Mouse (Mus musculus): ENCODE measurements at regions not wholly inside any gene's neighbourhood (a gene's known extent, or its start where the extent isn't known, plus 50 kb on each side); places are given as distances from the start of the nearest gene placed in this dataset.

DNA sequence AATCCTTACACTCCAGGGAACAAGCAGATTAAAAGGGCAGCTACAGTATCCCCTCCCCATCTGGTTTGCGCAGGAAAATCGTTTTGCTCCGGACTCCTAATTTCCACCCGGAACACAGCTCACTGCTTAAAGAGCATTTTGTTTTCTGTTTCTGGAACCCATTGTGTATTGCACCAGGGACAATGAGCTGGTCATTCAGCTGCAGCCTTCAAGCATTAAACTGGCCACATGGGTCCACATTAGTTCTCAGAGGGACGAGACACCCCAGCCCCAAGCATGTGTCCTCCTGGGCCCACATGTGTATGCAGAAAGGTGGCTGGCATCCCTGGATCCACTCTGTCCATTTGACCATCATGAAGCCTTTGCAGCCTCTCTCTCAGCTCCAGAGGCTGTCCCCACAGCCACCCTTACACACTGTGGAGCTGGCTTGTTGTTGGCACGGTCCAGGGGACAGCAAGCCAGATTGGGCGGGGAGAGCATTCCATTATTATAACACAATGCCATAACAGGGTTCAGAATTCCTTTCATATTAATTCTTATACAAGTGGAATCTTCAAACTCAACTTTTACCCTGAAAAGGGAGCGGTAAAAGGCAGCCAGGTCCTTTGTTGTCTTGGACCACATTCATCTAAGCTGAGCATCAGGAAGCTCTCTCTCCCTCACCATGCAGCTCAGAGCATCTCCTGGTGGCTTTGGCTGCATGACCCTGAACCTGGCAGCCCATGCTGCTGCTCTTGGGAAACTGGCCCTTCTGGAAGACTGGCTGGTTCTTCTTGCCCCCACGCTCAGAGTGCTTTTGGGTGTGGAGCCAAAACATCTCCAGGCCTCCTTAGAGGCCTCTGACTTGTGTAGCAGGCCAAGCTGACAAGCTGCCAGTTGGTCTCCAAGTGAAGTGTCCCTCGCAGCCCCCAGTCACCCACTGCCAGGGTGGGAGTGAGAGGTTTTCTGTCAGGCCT, 373.4 kb downstream of the Foxo1 start:
- DNase-seq (ENCODE audit: low spot score): peak; percentile 27

GRCm38 (mm10) chr3:52640250-52641147, 372.4 kb downstream of the Foxo1 start:
- no peak for DNase-seq (ENCODE audit: low spot score)

DNA sequence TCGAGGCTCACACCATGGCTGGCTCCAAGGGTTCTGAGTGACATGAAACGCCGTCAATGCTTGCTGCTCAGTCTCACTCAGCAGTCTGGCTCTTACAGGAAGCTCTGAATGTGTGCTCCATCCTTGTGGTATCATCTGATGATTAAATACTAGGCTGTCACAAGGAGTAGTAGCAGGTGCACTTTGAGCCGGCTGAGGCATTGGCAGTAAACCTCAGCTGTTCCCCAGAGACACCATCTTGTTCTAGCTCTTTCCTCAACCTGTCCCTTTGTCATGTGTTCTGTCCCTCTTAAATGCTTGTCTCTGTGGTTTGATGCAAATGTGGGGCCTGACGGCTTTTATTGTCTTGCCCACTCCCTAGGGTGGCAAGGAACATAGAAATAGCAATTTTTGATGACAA, 370.7 kb downstream of the Foxo1 start:
- DNase-seq (ENCODE audit: low spot score): no peak

GRCm38 (mm10) chr3:52634353-52634752, 366.2 kb downstream of the Foxo1 start:
- DNase-seq (ENCODE audit: low spot score): no peak

DNA sequence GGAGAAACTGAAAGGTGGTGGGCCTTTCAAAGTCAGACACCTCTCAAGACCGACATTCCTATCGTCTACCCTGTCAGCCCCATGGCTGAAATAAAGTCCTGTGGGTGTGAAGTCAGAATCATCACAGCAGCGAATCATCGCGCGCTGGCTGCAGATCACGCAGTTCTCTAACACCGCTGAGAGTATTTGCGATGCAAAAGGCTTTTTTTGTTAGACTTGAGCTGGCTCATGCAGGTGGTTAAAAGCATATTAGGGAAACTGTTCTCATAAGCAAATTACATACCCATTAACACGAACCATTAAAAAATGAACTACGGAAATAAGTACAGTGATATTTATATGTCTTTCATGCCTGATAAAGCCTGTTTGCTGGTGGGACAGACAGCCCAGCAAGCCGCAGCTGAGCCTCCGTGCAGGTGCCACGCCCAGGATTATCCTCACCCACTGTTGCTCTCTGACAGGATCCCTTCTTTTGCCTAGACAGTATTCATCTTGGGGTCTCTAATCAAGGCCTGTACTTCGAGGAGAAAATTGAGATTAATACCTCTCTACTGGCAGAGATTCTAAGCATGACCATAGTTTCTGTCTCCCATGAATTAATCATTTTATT, 365.5 kb downstream of the Foxo1 start:
- DNase-seq (ENCODE audit: low spot score): no peak

GRCm38 (mm10) chr3:52632635-52633034, 364.5 kb downstream of the Foxo1 start:
- no peak for DNase-seq (ENCODE audit: low spot score)

GRCm38 (mm10) chr3:52630209-52630608, 362.1 kb downstream of the Foxo1 start:
- DNase-seq (ENCODE audit: low spot score): no peak

GRCm38 (mm10) chr3:52625125-52625524, 357.0 kb downstream of the Foxo1 start:
- DNase-seq (ENCODE audit: low spot score): no peak

GRCm38 (mm10) chr3:52622530-52622929, 354.4 kb downstream of the Foxo1 start:
- no peak for DNase-seq (ENCODE audit: low spot score)

DNA sequence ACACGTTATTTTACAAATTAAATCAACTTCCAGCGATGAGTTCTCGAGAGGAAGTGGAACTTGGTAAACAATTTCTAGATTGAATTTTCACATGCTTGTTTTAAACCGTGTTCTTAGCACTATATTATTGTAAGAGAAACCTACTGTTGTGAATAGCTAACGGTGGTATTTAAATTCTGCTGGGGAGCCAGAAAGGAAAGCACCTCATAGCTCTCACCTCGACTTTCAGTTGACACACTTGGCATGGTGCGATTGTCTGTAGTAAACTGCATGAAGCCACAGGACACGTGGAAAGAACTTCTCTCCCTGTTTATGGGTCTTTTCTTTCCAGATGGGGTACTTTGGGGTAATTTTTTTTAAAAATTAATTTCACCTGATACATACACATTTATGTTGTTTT, 353.8 kb downstream of the Foxo1 start:
- no peak for DNase-seq (ENCODE audit: low spot score)

DNA sequence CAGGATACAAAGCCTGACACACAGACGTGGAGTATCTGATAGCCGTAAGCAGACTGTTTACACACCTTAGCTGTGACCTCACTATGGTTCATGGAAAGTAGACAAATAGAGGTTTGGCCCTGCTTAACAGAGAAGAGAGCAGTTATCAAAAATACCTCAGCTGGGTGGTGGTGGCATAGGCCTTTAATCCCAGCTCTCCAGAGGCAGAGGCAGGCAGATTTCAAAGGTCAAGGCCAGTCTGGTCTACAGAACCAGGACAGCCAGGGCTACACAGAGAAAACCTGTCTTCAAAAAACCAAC, 350.7 kb downstream of the Foxo1 start:
- DNase-seq (ENCODE audit: low spot score): no peak

- DNase-seq (ENCODE audit: low spot score): no peak
Measured at GRCm38 (mm10) chr3:52618212-52618924, 350.2 kb downstream of the Foxo1 start.

DNA sequence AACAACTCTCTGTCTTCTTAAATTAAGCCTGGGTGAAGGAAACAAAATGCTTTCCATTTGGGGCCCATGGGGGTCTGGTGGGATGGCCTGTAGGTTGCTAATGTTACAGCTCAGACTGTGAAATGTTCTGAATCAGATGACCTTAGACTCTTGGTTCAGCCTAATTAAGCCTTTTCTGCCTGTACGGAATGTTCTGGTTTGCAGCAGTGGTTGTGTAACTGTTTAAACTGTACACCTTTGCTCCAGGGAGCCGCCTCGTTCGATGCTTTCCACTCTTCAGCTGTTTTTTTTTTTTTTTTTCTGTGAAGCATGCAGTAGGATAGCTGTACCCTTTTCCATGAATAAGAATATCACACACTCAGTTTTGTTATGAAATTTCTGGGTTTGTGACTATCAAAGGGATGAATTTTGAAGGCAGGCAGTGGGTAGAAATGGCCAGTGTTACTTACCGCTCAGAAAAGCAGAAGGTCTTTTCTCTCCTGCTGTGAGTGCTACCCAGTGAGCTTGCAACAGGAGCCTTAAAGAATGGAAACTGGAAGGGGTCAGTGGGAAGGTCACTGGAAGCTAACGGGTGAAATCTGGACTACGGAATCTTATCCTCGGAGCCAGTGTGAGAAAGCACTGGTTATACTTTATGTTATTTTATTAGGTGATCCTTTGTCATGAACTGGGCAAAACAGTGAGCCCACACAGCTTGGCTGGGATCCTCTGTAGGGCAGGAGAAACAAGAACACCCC, 349.4 kb downstream of the Foxo1 start:
- no peak for DNase-seq (ENCODE audit: low spot score)

DNA sequence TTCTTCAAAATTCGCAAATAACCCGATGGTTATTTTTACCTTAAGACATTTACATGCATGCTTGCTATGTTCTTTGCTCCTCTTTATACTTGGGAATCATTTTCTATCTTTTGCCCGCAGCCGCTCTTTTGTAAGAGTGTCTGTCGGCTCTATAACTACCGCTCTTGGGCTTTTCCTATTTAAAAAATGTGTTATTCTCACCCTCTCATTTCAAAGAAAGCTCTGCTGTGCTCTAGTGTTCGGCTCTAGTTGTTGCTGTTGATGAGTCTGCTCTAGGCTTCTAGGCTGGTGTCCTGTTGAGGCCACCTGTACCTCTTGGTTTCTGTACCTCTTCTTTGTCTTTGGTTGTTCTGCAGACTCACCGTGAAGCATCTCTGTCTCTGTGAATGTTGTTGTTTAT, 343.7 kb downstream of the Foxo1 start:
- DNase-seq (ENCODE audit: low spot score): no peak

GRCm38 (mm10) chr3:52610466-52610865, 342.3 kb downstream of the Foxo1 start:
- no peak for DNase-seq (ENCODE audit: low spot score)

- no peak for DNase-seq (ENCODE audit: low spot score)
Measured at GRCm38 (mm10) chr3:52608086-52608426, 339.9 kb downstream of the Foxo1 start.

DNA sequence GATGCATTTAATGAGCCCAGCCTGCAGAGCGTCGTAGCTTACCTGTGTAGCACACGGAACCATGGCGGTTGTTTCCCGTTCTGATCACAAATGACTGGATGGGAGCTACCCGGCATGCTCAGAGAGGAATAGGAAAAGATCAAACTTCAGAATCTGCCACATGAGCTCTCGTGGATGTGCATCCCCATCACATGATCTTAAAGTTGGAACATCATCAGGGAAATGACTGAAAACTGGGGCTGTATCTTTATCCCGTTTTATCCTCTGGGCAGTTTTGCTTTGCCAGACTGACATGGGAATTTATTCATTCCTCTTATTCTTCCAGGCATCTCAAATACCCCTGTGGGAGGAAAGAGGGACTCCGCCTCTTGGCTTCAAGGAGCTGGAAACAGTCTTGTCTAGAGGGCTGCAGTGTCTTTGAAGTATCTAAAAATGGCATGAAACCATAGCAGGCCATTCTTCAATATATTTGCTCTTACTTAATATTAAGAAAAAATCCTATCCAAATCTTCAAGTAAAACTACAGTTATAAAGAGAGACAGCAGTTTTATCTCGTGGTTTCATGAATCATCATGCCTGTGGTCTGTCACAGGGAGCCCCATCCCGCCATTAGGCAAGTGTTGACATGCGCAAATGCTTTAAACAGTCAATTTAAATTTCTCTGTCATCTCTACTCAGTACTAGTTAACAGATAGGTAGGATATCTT, 339.4 kb downstream of the Foxo1 start:
- DNase-seq (ENCODE audit: low spot score): no peak

GRCm38 (mm10) chr3:52605261-52605771, 337.2 kb downstream of the Foxo1 start:
- no peak for DNase-seq (ENCODE audit: low spot score)

DNA sequence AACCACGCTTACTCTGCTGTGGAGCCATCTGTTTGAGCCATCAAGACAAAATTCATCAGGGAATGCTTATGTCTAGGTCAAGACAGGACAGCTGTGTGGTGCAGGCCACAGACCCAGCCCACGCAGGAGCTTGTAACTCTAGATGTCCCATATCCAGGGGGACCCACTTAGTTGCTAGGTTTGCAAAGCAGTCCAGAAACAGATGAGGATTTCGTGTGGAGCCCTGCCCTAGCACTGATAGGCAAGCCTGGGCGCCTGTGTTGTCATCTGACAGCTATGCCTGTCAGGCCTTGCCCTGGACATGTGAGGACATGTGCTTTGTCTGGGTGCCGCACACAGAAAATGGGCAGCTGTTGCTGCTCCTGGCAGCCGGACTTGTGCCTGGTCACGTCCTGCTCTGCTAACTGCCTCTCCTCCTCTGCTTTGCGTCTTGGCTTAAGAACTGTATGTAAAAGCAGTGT, 335.1 kb downstream of the Foxo1 start:
- no peak for DNase-seq (ENCODE audit: low spot score)

DNA sequence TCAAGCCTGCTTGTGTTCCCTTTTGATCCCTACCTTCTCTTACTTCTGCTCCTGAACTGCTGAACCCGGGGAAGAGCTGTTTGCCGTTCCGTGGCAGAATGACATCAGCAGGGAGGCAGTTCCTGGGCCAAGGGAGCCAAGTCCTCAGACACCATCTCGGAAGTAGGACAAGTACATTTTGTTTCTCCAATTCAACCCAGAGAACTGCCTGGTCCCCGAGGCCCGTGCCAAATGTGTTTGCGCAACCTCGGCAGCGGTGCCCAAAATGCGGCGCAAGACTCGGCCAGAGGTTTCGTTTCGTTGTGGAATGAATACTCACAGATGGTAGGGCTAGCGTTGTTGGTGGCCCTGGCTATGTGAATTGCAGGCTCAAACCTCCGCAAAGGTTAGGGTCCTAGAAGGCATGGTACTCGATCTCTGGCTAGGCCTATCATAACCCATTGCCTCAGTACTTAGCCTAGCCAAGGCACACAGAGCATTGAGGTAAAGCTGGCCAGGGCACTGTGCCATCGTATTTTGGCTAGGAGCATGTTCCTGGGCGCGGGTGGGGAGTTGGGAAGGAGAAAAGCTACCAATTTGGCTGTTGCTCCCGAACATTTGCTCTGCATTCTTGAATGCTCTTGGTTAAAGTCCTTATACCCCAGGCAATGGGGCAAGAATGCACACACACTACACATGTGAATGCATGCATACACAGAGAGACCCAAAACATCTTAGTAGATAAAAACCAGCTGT, 333.0 kb downstream of the Foxo1 start:
- DNase-seq (ENCODE audit: low spot score): no peak

Data from ovary, postnatal 10 days (tissue).